Mouse (Mus musculus): ENCODE measurements around the gene Rtn2. TPM values are rescaled to one million over a fixed set of nuclear protein-coding genes. Genes with fewer than 3 reads are reported as not detected.
A peak's percentile ranks its signal among the peaks of the same experiment; 100 is the strongest.

Gene Rtn2
- total and polyA plus RNA-seq, 2 experiments: 0.62 to 0.65 TPM

DNA sequence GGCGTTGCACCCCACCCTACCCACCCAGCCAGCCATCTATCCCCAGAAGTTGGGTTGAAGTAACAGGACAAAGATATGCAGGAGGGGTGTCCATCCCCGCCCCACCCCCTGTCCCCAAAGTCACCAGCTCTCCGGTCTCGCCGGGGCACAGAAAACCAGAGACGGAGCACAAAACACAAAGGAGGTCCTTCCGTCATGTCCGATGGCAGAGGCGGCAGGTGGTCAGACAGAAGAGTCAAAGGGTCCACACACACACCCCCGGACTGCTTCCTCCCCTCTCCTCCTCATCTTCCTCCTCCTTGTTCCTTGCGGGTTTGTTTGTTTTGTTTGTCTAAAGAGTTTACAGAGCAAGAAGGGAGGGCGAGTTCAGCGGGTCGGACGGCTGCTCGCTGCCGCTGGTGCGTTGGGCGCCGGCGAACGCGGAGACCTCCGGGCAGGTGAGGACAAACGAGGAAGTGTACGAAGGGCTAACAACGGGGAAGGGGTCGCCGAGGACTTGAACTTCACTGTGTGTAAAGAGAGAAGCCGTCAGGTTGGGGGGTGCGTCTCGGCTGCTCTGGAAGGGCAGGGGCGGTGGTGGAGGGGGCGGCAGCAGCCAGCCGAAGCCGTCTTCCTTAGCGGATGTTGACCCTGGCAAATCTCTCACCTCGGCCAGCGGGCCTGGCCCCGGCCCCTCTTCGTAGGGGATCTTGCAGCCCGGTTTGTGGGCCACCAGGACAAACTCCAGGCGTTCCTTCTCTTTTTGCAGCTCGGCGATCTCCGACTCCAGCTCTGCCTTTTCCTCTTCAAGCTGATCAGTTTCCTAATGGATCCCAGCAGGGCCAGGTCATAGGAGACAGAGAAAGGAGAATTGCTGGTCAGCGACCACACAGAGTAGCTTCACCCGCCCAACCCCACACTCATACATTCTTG is 22.3 kb downstream of the Rtn2 start:
- no peaks in the 10 kb centered on the region for H3K27me3 ChIP-seq (ENCODE audit: control insufficient read depth, insufficient read depth, low read length)
- WGBS: 9% methylated on average over 48 of the region's 48 CpGs

DNA sequence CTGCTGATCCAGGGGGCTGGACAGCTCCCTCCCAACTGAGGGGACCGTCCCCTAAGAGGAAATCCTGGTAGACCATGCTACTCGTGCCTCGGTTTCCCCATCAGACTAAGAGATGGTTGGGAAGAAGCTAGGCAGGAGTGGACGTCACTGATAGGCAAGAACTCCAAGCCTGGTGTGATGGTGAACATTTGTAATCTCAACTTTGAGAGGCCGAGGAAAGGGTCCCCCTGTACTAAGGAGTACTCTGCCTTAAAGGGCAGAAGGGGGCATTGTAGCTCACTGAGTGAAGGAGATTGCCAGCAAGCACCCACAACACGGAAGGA is 22.9 kb downstream of the Rtn2 start:
- Histone ChIP-seq H3K4me1 (ENCODE audit: control insufficient read depth, insufficient read depth, low read length) (no peaks in the 10 kb centered on the region), H3K79me2 (ENCODE audit: control insufficient read depth, insufficient read depth, low read length) (no peaks in the 10 kb centered on the region), H3K36me3 (ENCODE audit: control insufficient read depth, insufficient read depth, low read length) (no peaks in the 10 kb centered on the region), H3K4me3 (ENCODE audit: insufficient read depth, low read depth, low read length) (no peak overlapping the region), H3K27ac (replicated peaks; ENCODE audit: insufficient read depth, low read depth, low read length) (no peak overlapping the region), H3K9ac (ENCODE audit: low read depth, low read length) (no peak overlapping the region), H3K27me3 (ENCODE audit: control insufficient read depth, insufficient read depth, low read length) (no peaks in the 10 kb centered on the region)
- no peak for DNase-seq (ENCODE audit: extremely low read depth, low read depth, low spot score)
- 29% methylated on average over 6 of the region's 6 CpGs for WGBS
- TF ChIP-seq POLR2A (IDR thresholded peaks at IDR 0.05; ENCODE audit: extremely low read depth, insufficient read depth, low read length) (no peak), CTCF (IDR thresholded peaks at IDR 0.05; ENCODE audit: low read depth, low read length) (no peak)

More for the DNA sequence above, 22.3 kb downstream of the Rtn2 start:
- no peaks in the 10 kb centered on the region for H3K36me3 ChIP-seq (ENCODE audit: control insufficient read depth, insufficient read depth, low read length)
- no peak overlapping the region for H3K27ac ChIP-seq (replicated peaks; ENCODE audit: insufficient read depth, low read depth, low read length)
- H3K9ac ChIP-seq (ENCODE audit: low read depth, low read length): no peak overlapping the region
- no peaks in the 10 kb centered on the region for H3K4me1 ChIP-seq (ENCODE audit: control insufficient read depth, insufficient read depth, low read length)
- DNase-seq (ENCODE audit: extremely low read depth, low read depth, low spot score): no peak
- no peaks in the 10 kb centered on the region for H3K79me2 ChIP-seq (ENCODE audit: control insufficient read depth, insufficient read depth, low read length)
- 0 out of 2 replicates have a peak overlapping the region, but pooled peaks have one; percentile 3 for H3K4me3 ChIP-seq (ENCODE audit: insufficient read depth, low read depth, low read length)
- TF ChIP-seq CTCF (IDR thresholded peaks at IDR 0.05; ENCODE audit: low read depth, low read length) (no peak), POLR2A (IDR thresholded peaks at IDR 0.05; ENCODE audit: extremely low read depth, insufficient read depth, low read length) (no peak)

DNA sequence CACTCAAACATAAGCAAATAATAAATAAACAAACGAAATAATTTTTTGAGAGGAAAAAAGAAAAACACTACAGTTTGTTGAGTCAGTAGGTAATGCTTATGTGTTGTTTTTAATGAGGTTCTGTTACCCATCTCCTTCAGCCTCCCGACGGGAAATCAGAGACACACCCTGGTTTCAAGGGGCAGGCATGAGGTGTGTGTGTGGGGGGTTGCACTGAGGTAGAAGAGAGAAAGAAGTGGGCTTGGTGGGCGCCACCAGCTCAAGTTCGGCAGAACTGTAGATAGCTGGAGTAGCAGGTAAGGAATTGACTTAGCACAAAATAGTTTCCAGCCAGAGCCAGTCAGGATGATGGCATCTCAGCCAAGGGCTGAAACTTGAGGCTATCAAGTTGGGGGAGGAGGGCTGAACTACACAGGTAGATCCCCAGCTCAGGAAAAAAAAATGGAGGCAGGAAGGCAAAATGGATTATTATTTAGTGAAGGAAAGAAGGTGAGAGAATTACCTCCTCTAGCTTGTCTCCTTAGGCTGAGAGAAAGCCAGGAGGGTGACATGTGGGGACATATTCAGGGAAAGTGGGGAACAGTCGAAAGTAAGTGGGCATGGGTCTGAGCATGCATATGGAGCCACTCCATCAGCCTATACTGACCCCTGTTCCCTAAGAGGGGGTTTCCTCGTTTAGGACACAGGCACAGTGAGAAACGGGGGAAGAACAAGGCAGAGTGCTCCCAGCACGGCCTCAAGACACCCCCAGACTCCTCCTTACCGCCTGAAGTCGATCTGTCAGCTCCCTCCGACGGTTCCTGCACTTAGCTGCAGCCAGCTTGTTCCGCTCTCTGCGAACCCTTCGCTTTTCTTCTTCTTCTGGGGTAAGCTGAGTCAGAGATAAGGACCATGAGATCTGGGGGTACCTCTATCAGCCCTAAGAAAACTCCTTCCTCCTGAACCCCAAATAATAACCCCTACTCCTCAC is 23.7 kb downstream of the Rtn2 start:
- H3K27me3 ChIP-seq (ENCODE audit: control insufficient read depth, insufficient read depth, low read length): no peaks in the 10 kb centered on the region
- no peak for DNase-seq (ENCODE audit: extremely low read depth, low read depth, low spot score)
- peaks cover 1% of the 10 kb centered on the region; the same call in 1 of the 2 replicates for H3K4me1 ChIP-seq (ENCODE audit: control insufficient read depth, insufficient read depth, low read length)
- no peaks in the 10 kb centered on the region for H3K79me2 ChIP-seq (ENCODE audit: control insufficient read depth, insufficient read depth, low read length)
- H3K9ac ChIP-seq (ENCODE audit: low read depth, low read length): no peak overlapping the region
- WGBS: 66% methylated on average over 16 of the region's 16 CpGs
- no peak overlapping the region for H3K27ac ChIP-seq (replicated peaks; ENCODE audit: insufficient read depth, low read depth, low read length)
- TF ChIP-seq POLR2A (IDR thresholded peaks at IDR 0.05; ENCODE audit: extremely low read depth, insufficient read depth, low read length) (no peak), CTCF (IDR thresholded peaks at IDR 0.05; ENCODE audit: low read depth, low read length) (no peak)
- no peaks in the 10 kb centered on the region for H3K36me3 ChIP-seq (ENCODE audit: control insufficient read depth, insufficient read depth, low read length)
- H3K4me3 ChIP-seq (ENCODE audit: insufficient read depth, low read depth, low read length): no peak overlapping the region

DNA sequence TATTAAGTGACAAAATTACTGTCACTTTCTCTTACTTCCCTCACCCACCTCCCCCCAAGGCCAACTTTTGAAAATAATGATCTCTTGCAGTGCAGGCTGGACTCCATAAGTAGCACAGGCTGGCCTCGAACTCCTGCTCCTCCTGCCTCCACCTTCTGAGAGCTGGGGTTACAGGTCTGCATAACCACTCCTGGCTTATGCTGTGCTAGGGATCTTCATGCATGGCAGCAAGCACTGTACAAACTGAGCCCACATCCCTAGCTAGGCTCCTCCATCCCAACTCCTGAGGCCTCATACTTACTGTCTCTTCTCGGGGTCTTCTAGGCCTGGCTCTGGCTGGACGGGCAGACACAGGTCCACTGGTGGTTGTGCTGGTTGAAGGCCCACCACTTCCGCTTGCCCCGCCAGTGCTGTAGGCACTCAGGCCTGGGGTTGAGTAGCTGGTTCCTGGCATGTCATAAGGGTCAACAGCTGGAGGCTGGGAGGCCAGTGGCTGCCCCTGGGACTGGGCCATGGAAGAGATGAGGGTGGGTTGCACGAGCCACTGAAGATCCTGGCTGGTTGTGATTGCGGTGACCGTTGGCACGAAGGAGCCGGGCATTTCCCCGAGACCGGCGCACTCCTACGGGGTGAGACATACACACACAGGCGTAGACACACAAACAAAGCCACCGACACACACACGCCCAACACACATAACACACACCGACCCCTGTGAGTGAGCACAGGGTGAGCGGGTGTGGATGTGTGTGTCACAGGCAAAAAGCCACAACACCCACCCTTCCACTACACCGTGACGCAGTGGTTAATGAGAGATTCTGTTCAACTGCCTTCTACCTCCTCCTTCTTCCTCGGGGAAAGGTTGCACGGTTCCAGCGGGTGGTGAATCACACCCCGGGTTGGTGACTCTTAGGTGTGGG is 24.7 kb downstream of the Rtn2 start:
- no peak overlapping the region for H3K9ac ChIP-seq (ENCODE audit: low read depth, low read length)
- no peaks in the 10 kb centered on the region for H3K36me3 ChIP-seq (ENCODE audit: control insufficient read depth, insufficient read depth, low read length)
- H3K4me1 ChIP-seq (ENCODE audit: control insufficient read depth, insufficient read depth, low read length): peaks cover 1% of the 10 kb centered on the region; the same call in 1 of the 2 replicates
- H3K79me2 ChIP-seq (ENCODE audit: control insufficient read depth, insufficient read depth, low read length): no peaks in the 10 kb centered on the region
- DNase-seq (ENCODE audit: extremely low read depth, low read depth, low spot score): no peak
- 83% methylated on average over 25 of the region's 25 CpGs for WGBS
- H3K27ac ChIP-seq (replicated peaks; ENCODE audit: insufficient read depth, low read depth, low read length): no peak overlapping the region
- no peak overlapping the region for H3K4me3 ChIP-seq (ENCODE audit: insufficient read depth, low read depth, low read length)
- TF ChIP-seq CTCF (IDR thresholded peaks at IDR 0.05; ENCODE audit: low read depth, low read length) (no peak), POLR2A (IDR thresholded peaks at IDR 0.05; ENCODE audit: extremely low read depth, insufficient read depth, low read length) (no peak)
- H3K27me3 ChIP-seq (ENCODE audit: control insufficient read depth, insufficient read depth, low read length): no peaks in the 10 kb centered on the region
